Mouse (Mus musculus) liver, embryonic 14.5 days (tissue): ENCODE measurements around the gene Nrap. TPM values are rescaled to one million over a fixed set of nuclear protein-coding genes. Genes with fewer than 3 reads are reported as not detected.
A peak's percentile ranks its signal among the peaks of the same experiment; 100 is the strongest.

Experiments used
- ATAC-seq: fragments of 200-750 bp; cut with Nextera tagmentation; 2 replicates; pipeline ENCODE4 v1.8.0; 2017; ENCODE audit warnings: moderate number of reproducible peaks, mild to moderate bottlenecking, moderate library complexity; ENCODE audit not compliant: insufficient read depth
- DNase-seq, 3 experiments: peaks; one replicate each; pipeline ENCODE4 v3.0.0-alpha.2; 2012 to 2013; ENCODE audit warnings: low read depth in 3 of 3, low spot score in 3 of 3
- H3K27ac ChIP-seq: fragments of 300-500 bp; sonication (generic); 2 replicates; pipeline ENCODE4 v1.5.1; 2014; ENCODE audit warnings: moderate library complexity, mild to moderate bottlenecking, control low read depth, inconsistent platforms
- H3K27me3 ChIP-seq: fragments of 300-500 bp; sonication (generic); 2 replicates; pipeline ENCODE4 v1.6.1; 2014; ENCODE audit warnings: mild to moderate bottlenecking, low read length, moderate library complexity; ENCODE audit not compliant: control insufficient read depth, insufficient read depth
- H3K36me3 ChIP-seq: fragments of 300-500 bp; sonication (generic); replicated peaks from 2 replicates; pipeline ENCODE4 v1.6.1; 2014; ENCODE audit warnings: low read depth; ENCODE audit not compliant: control insufficient read depth, insufficient read depth
- H3K4me1 ChIP-seq, 2 experiments: fragments of 200-500 bp in 1 of 2; fragments of 300-500 bp in 1 of 2; sonication (generic) in 1 of 2; replicated peaks; 2 replicates each; pipeline ENCODE4 v1.6.1; 2012 to 2014; ENCODE audit warnings: antibody characterized with exemption in 1 of 2, inconsistent platforms in 1 of 2, low read length in 1 of 2; ENCODE audit not compliant: control insufficient read depth in 2 of 2, insufficient read depth in 2 of 2
- H3K4me2 ChIP-seq: fragments of 300-500 bp; sonication (generic); 2 replicates; pipeline ENCODE4 v1.6.1; 2014; ENCODE audit warnings: low read depth, mild to moderate bottlenecking, control low read depth, moderate library complexity
- H3K4me3 ChIP-seq, 2 experiments: fragments of 200-500 bp in 1 of 2; fragments of 300-500 bp in 1 of 2; sonication (generic) in 1 of 2; 2 replicates each; pipeline ENCODE4 v1.5.1; 2012 to 2014; ENCODE audit warnings: low read depth in 2 of 2, low read length in 2 of 2, mild to moderate bottlenecking in 2 of 2, control low read depth in 1 of 2, inconsistent platforms in 1 of 2, moderate library complexity in 1 of 2; ENCODE audit not compliant: insufficient read depth in 1 of 2
- H3K9ac ChIP-seq: fragments of 300-500 bp; sonication (generic); replicated peaks from 2 replicates; pipeline ENCODE4 v1.6.1; 2014; ENCODE audit warnings: mild to moderate bottlenecking, control low read depth, moderate library complexity
- H3K9me3 ChIP-seq: fragments of 300-500 bp; sonication (generic); 2 replicates; pipeline ENCODE4 v1.6.1; 2016; ENCODE audit warnings: low read length, mixed read lengths; ENCODE audit not compliant: control insufficient read depth
- CTCF ChIP-seq: IDR thresholded peaks from 2 replicates; pipeline ENCODE4 v1.5.1; 2016; ENCODE audit warnings: antibody characterized with exemption, low read depth, control low read depth
- EP300 ChIP-seq: IDR thresholded peaks from 2 replicates; pipeline ENCODE4 v1.6.1; 2016; ENCODE audit warnings: antibody characterized with exemption, low read depth
- WGBS: fragments of 180-500 bp; shearing (Covaris S2); extraction: QIAGEN DNeasy Blood & Tissue Kit; methylation state at CpG from one replicate; pipeline ENCODE4 v1.1.7; 2014; ENCODE audit not compliant: insufficient replicate concordance; 5-methylcytosine and 5-hydroxymethylcytosine counted together
- polyA plus RNA-seq, 2 experiments: library from polyadenylated mRNA; depleted of rRNA in 1 of 2; stranded (reverse) in 1 of 2; unstranded in 1 of 2; fragments of >200 nt; fragmentation: Nextera tagmentation in 1 of 2; extraction: Ambion mirVana in 1 of 2; gene quantifications; 2 replicates each; pipeline versions ENCODE4 v1.2.1 to v1.2.3; 2012 to 2014

The Nrap gene
- polyA plus RNA-seq (2012; rRNA removed) (0.06 and 0.10 TPM in 2 replicates), polyA plus RNA-seq (2014; fragmentation: Nextera tagmentation; extraction: Ambion mirVana) (0.05 and 0.06 TPM in 2 replicates)

- DNase-seq (no peak), ATAC-seq (no peak)
- no peak for TF ChIP-seq CTCF
- no peak for TF ChIP-seq EP300
- Histone ChIP-seq H3K27ac (peak within 1 kb of the TSS; percentile 84), H3K9me3 (no peaks in the 10 kb centered on the region), H3K4me1 (peaks cover 40 to 51% of the 10 kb centered on the region in 2 experiments), H3K4me3 (no peak within 1 kb of the TSS), H3K9ac (no peak within 1 kb of the TSS; the same call in 1 of the 2 replicates), H3K4me2 (peak within 1 kb of the TSS; percentile 23), H3K36me3 (no peaks in the 10 kb centered on the region), H3K27me3 (no peaks in the 10 kb centered on the region)
- 70% methylated on average over 11 of the region's 11 CpGs for WGBS
Observed at GRCm38 (mm10) chr19:56389879-56390278, at the start of gene Nrap. Nrap (minus strand) TSS chr19:56390037.

- Histone ChIP-seq H3K27ac (peak overlapping the region; percentile 71), H3K9me3 (no peaks in the 10 kb centered on the region), H3K9ac (no peak overlapping the region), H3K4me1 (peaks cover 22 to 25% of the 10 kb centered on the region in 2 experiments), H3K4me3 (no peak overlapping the region), H3K4me2 (peak overlapping the region; percentile 44), H3K27me3 (no peaks in the 10 kb centered on the region), H3K36me3 (peaks cover 11% of the 10 kb centered on the region)
- 0 out of 2 replicates have a peak, but pooled peaks have one; percentile 8 for TF ChIP-seq CTCF
- peak; percentile 92 for TF ChIP-seq EP300
- ATAC-seq (peak; percentile 97), DNase-seq (peak; percentile 72 to 80 (median 79))
- 7% methylated on average over 6 of the region's 6 CpGs for WGBS
Observed at GRCm38 (mm10) chr19:56439072-56439434, 49.2 kb upstream of the Nrap start.

GRCm38 (mm10) chr19:56438357-56439071 is 48.7 kb upstream of the Nrap start:
- Histone ChIP-seq H3K4me3 (no peak overlapping the region), H3K9me3 (no peaks in the 10 kb centered on the region), H3K4me2 (peak overlapping the region; percentile 44), H3K4me1 (peaks cover 22 to 25% of the 10 kb centered on the region in 2 experiments), H3K9ac (no peak overlapping the region), H3K27me3 (no peaks in the 10 kb centered on the region), H3K27ac (peak overlapping the region; percentile 71), H3K36me3 (peaks cover 12% of the 10 kb centered on the region)
- ATAC-seq = peak; percentile 4; the same call in 1 of the 2 replicates
- DNase-seq = no peak
- no peak for TF ChIP-seq CTCF
- TF ChIP-seq EP300 = no peak
- WGBS = 62% methylated on average over 7 of the region's 7 CpGs

GRCm38 (mm10) chr19:56436380-56436779 is 46.5 kb upstream of the Nrap start:
- TF ChIP-seq CTCF (no peak), EP300 (no peak)
- H3K27me3 ChIP-seq = no peaks in the 10 kb centered on the region
- H3K27ac ChIP-seq = no peak overlapping the region
- no peak overlapping the region for H3K9ac ChIP-seq
- H3K36me3 ChIP-seq = peaks cover 12% of the 10 kb centered on the region
- peaks cover 22 to 25% of the 10 kb centered on the region in 2 experiments for H3K4me1 ChIP-seq
- H3K9me3 ChIP-seq = no peaks in the 10 kb centered on the region
- DNase-seq = no peak
- H3K4me3 ChIP-seq = no peak overlapping the region
- no peak for ATAC-seq
- 90% methylated on average over 13 of the region's 13 CpGs for WGBS
- no peak overlapping the region for H3K4me2 ChIP-seq

GRCm38 (mm10) chr19:56433581-56433980 is 43.7 kb upstream of the Nrap start:
- no peak for TF ChIP-seq CTCF
- no peak for TF ChIP-seq EP300
- H3K4me3 ChIP-seq = no peak overlapping the region
- H3K4me1 ChIP-seq = peaks cover 5% of the 10 kb centered on the region in 2 experiments
- no peaks in the 10 kb centered on the region for H3K9me3 ChIP-seq
- H3K27ac ChIP-seq = no peak overlapping the region
- H3K36me3 ChIP-seq = peaks cover 12% of the 10 kb centered on the region
- ATAC-seq (no peak), DNase-seq (no peak)
- H3K27me3 ChIP-seq = no peaks in the 10 kb centered on the region
- H3K9ac ChIP-seq = no peak overlapping the region
- 81% methylated on average over 7 of the region's 7 CpGs for WGBS
- no peak overlapping the region for H3K4me2 ChIP-seq
